Mouse (Mus musculus) right cerebral cortex, postnatal 25 days (tissue): ENCODE data around the gene Ubl7.

Source experiments
- DNase-seq: peaks from one replicate; pipeline ENCODE4 v3.0.0; 2022

Ubl7 gene

DNA sequence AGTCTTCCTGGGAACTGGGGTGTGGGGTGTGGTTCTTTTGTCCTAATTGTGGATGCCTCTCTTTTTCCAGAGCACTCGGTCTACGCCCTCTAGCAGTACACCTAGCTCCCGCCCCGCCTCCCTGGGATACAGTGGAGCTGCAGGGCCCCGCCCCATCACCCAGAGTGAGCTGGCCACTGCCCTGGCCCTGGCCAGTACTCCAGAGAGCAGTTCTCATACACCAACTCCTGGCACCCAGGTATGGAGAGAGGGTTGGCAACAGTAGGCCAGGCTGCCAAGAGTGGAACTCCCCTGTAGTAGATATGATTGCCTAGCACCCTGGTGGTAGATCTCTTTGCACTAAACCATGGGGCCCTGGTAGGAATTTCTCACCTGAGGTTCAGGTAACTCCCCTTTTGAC lies 11.6 kb downstream of the Ubl7 start:
- DNase-seq = no peak

DNA sequence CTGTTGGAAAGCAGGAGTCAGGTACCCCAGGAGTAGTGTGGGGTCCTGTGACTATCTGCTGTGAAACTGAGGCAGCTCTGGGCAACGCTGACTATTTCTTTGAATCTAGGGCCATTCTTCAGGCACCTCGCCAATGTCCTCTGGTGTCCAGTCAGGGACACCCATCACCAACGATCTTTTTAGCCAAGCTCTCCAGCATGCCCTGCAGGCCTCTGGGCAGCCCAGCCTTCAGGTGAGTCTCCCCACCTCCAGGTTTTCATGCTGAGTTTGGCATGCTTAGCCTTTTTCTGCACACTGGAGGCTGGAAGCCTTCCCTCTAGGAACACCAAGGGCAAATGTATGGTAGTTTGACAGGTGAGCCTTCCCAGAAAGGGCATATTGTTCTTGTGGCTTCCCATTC lies 12.3 kb downstream of the Ubl7 start:
- DNase-seq = no peak

DNA sequence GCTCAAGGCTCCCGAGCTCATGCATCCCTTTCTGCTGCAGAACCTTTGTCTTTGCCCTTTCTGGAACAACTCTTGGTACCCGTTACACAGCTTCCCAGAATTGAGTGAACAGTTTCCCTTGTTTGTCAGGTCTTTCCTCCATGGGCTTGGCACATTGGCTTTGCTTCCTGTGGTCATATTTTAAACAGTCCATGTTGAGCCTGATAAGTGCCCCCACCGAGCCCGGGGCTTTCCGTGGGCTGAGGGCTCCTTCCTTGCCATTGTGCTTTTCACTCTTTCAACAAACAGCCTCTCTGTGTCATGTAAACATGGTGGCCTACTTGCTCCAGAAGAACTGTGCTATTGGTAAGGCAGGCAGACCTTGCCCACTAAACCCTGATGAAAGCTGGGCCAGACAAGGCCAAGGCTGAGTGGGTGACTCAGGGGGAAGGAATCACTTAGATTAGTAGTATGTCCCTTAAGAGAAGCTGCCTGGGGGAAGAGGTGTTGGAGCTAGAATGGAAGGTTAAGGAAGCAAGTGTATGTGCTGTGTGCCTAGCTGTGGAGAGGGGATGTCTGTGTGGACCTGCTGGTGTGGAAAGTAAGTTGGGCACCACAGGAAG lies 20.5 kb downstream of the Ubl7 start:
- DNase-seq = no peak

DNA sequence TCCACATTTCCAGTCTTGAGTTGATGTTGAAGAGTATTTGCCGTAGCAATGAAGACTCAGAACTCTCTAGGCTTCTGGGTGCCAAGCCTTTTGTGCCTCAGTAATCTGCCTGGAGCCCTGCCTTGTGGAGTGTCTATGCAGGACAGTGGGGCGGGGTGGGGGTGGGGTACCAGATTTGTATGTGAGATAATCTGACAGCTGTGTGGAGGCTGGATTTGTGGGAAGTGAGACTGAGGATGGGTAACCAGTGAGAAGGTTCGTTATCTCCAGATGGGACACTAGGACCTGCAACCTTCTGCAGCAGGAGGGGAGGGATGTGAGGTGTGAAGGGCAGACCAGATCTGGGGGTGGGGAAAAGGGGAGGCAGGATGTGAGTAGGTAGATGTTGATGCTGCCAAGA lies 21.5 kb downstream of the Ubl7 start:
- no peak for DNase-seq

DNA sequence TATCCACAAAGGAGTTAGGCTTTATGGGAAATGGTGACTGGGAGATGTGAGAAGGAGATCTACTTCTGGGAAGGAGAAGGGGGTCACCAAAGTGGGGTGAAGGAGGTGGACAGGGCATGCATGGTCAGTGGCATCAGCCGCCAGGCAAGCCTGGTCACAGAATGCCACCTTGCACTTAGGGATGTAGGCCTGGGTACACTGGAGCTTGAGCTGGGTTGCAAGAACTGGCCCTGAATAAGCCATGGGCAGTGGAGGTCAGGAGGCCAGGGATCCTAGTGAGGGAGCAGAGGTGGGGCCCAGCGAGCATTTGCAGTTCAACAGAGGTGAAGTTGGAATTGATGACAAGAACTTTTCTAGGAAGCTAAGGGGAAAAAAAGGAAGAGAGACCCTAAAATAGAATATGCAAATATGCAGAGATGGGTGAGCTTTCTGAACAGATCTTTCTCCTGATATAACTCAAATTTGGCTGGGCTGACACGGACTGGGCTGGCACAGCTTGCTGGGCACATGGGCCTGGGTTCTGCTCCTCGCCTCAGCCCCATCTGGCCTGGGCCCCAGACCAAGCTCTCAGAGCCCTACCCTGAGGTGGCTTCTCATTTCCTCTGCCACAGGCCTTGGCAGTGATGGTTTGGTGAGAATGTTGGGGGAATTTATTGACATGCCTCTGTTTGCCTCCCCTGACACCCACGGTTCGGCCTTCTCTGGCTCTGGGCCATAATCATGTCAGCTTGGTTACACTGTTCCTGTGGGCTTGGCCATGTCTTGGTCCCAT lies 22.2 kb downstream of the Ubl7 start:
- peak; percentile 66 for DNase-seq

DNA sequence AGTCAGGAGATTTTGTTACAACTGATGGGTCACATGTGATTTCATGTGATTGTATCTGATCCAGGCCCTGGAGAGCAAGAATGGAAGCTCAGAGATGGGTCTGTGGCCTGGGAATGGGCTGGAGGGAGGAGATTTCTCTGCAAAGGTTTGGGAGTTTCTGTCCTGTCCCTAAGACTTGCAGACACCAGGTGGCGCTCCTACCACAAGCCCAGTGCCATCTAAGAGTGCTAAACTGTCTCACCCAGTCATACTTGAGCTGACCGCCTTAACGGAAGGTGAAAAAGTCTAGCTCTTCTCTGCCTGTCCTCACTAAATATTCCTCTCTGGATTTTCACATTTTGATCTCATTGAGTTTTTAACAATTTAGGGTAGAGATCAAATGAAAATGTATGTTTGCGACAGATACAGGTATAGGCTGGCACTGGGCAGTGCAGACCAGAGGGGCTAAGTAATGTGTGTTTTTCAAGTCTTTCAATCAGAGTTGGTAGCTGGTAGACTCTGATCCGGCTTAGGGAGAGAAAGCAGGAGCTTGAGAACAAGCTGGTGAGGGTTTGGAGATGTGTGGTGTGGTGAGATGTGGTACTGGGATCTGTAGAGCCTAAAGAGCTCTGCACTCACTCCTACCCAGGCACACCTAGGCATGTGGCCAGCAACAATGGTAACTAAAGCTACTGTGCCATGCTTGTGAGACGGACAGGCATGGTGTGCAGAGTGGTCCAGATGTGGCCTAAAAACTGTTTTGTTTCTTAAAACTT lies 25.1 kb downstream of the Ubl7 start:
- DNase-seq = peak; percentile 82

DNA sequence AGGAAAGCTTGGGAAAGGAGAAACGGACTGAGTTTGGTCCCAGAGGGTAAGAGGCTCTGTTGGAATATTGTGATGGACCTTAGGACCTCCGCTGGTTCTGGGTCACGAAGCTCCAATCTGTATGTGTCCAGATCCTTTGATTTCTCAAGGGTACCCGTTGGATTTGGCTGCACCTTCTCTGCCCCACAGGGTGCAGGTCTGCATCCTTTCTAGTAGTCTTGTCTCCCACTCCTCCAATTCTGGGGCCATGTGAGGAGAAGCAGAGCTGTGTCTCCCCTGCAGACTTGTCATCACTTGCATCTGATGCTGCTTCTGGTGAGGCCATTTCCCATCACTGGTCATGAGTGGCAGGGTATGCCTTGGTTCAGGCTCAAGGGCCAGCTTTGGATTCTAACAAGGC lies 26.4 kb downstream of the Ubl7 start:
- no peak for DNase-seq

DNA sequence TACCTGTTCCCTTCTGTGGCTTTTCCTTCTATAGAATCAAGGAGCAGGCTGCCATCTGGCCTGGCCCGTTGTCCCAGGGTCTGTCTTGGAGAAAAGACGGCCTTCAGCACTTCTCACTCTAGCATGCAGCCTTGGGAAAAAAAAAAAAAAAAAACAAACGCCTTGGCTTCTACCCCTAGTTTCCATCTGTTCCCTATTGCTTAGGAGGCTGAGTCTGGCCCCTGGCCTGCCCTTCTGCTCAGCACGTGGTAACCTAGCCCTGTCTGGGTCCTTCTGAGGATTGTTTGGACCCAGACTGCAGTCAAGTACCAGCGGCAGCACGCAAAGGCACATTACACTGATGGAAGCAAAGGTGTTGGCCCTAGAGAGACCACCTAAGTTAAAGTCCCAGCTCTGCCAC lies 26.9 kb downstream of the Ubl7 start:
- no peak for DNase-seq

DNA sequence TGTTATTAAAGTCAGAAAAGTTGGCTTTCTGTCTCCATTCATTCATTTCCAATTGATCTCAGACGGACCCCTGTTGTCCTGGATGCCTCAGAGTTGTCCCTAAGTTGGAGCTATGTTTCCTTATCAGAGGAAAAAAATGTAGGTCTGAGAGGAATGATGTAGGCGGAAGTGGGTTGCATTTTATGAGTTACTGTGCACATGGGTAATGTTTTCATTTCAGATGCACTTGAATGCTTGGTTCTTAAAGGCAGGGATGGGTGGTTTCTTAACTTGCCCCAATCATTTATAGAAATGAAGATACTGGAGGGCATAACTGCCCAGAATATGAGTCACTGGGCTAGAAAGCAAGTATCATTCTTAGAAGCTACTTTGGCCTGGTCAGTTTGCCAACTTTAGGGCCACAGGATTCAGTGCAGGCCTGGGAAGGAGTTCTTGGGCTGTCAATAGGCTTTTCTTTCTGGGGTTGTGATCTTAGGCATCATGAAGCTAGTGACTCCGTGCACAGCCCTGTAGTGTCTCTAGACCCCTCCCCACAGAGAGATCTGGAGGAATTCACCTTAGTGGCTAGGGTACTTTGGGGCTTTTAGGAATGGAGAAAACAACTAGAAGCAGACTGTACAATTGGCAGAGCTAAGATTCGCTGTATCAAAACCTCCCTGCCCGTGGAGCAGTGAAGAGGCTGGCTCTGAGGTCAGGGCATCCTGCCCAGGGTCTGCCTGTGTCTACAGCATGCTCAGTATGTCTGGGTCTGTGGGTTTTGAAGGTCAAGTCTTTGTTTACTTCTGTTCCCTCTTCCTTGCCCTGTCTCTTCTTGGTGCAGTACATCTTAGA lies 27.7 kb downstream of the Ubl7 start:
- no peak for DNase-seq

DNA sequence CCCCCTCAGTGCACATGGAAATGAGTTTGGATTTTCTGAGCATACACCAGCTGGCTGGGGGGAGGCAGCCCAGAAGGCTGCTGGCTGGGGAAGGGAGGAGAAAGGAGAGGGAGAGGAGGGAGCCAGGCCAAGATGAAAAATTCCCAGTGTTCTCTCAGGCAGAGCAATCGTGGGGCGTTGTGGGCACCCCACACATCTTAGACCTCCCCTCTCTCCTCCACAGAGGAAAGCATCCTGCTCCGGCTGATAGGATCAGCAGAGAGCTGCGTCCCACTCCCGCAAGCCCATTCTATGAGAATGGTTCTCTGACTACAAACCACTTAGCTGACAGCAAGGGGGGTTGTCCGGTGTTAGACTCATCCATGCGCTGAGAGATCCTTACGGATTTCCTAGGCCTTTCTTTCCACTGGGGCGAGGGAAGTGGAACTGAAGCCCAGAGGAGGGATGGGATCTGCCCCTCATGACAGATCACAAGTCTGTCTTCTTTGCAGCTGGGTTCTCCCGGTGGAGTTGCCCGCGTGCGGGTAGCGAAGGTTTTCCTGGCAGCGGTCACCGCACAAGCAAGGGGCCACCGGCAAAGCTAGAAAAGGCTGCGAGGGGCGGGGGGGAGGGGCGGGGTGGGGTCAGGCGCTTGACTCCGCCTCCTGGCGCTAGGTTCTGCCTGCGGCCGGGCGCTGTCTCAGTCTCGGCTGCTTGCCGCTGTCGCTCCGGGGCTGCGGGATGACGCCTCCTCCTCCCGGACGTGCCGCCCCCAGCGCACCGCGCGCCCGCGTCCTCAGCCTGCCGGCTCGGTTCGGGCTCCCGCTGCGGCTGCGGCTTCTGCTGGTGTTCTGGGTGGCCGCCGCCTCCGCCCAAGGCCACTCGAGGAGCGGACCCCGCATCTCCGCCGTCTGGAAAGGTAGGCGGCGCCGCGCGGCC lies 28.9 kb downstream of the Ubl7 start, which contains the start of gene Sema7a:
Gene Sema7a (plus strand): TSS at position 682 of the 918 bp plus-strand sequence.
- peak; percentile 88 for DNase-seq

DNA sequence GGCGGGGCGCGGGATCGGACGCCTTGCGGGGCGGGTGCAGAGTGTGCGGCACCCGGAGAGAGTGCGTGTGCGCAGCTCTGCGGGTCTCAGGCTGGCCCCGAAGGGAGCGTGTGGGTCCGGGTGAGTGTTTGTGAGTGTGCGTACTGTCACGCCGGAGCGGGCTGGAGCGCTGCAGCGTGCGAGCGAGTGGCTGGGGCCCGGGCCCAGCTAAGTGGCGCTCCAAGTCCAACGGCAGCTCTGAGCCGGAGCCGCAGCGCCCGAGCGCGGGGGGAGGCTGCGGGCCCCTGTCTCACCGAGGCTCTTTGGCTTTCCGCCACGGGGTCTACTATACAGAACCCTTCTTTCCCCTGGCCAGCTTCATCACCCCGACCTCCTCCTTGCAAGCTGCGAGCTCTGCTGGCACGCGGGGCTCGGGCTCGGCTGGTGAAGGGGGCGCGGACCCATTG lies 29.6 kb downstream of the Ubl7 start:
- no peak for DNase-seq

DNA sequence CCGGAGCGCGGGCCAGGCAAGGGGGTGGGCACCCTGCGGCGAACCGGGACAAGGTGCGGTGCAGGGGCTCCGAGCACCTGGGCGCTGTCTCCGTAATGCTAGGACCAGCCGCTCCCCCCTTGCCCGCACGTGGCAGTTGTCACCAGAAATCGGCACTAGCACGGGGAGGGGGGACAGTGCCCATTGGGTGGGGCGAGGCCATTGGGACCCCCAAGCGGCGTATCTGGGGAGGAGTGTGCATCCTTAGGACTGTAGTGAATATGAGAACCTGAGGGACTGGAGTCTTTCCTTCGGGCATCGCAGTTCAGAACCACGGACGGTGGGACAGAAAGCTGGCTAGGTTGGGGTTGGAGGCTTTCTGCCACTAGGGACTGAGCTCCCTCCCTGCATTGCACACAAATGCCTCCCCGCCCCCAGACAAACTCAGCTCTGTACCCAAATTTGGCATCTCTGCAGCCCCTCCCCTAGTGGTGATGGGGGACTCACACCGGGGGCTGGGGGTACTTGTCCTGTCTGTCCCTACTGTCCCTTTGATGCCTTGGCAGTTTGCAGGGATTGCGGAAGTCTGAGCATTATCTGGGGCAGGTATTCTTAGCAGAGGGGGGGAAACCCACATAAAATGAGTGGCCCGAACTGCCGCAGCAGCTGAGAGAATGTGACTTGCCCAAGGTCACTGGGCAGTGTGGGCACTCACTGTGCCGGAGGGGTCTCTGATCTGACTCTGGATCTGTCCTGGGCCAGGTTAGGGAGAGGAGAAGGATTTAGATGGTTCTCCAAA lies 30.3 kb downstream of the Ubl7 start:
- no peak for DNase-seq

DNA sequence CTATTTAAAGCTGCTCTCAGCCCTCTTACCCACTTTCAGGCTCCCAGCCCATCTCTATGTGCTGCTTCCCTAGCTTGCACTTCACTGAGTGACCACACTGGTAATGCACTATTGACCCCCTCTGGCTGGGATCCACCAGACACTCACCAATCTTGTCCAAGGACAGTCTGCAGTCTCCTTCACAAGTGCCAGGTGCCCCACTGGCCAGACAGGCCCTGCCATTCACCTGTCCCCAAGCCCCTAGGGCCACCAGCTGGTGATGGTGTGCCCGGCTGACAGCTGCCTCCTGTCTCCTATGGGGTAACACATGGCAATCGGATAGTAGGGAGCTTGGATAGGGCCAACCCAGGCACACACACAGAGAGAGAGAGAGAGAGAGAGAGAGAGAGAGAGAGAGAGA lies 31.3 kb downstream of the Ubl7 start:
- DNase-seq = no peak

DNA sequence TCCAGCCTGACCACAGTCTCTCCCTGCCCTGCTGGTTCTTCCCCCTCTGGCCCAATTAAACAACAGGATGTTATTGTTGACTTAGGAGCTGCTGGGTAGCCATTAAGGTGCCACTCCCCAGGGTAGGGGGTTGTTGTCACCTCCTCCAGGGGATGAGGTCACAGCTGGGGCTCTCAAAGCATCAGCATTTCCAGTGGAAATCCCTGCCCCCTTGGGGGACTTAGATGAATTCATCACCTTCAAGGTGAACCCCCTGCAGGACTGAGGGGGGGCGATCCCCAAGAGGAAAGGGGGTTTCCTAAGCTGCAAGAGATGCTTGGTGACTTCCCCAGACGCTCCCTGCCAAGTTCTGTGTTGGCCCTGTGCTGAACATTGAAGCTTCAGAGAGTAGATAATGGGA lies 32.3 kb downstream of the Ubl7 start:
- no peak for DNase-seq

DNA sequence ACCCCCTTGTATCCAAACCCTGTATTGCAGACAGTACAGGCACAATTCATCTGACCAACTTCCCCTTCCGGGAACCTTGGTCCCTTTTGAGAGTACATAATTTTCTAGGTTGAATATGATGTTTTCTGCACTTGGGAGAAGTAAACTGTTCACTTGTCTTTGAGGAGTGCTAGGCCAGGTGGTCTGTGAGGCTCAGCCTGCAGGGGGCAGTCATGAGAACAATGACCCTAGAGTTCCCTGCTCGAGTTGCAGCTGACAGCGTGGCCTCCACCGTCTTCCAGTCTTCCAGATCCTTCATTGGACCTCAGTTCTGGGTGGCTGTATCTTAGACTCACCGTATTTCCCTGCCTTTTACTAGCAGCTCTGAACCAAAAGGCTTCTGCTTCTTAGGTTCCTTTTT lies 33.8 kb downstream of the Ubl7 start:
- no peak for DNase-seq

DNA sequence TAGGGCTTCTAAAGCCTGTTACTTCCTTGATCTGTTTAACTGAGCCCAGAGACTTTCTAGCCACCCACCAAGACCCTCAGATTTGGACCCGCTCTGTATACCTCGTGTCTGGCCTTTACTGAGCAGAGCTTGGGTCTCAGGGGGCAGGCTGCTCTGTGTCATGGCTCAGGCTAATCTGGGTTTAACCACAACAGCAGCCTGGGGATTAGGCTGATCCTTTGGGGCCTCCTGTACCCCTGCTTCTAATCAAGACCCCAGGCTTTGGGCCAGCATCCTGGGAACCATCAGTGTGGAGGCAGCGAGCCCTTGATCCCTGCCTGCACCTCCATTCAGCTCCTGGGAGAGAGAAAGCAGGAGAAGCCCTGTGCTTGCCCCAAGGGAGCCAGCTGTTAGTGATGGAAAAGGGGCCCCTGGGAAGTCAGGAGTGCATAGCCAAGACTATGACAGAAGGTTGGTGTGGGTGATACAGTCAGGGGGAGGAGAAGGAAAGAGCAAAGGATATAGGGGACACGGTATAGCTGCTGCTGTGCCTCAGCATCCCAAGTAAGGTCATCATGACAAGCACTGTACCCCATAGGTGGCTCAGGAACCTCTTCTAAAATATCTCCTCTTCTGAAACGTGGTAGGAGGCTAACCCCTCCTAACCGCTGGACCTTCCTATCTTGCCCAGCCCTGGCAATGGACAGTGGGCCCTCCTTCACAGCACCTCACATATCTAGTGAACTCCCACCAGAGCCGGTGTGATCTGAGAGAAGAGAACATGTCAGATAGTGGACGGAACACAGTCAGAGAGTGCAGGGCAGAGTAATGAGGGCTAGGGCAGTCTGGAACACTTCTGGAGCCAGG lies 35.2 kb downstream of the Ubl7 start:
- DNase-seq = no peak

DNA sequence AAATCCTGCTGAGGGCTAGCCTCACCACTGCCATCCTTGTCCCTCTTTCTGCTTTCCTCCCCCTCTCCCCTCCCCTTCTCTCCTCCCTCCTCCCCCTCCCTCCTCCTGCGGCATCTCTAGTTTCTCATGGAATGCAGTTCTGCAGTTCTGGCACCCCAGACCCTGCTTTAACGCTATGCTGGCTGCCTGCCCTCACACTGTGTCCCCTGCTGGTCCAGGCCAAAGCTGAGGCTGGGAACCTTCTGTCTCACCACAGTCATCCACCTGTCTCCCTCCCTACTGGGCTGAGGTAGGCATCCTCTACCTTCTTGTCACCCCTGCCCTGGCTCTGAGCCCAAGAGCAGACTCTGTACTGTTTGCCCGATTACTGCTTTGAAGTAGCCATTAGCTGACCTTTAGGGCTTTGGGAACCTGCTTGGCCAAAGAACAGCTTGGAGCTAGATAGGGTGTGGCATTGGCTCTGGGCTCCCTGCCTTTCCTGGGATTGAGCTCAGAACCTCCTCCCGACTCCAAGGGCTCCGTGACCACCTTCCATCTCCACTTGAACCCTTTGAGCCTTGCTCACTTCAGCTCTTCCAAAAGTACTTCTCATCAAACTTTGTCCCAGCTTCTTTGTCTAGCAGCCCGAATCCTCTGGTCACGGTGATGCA lies 36.7 kb downstream of the Ubl7 start:
- no peak for DNase-seq

DNA sequence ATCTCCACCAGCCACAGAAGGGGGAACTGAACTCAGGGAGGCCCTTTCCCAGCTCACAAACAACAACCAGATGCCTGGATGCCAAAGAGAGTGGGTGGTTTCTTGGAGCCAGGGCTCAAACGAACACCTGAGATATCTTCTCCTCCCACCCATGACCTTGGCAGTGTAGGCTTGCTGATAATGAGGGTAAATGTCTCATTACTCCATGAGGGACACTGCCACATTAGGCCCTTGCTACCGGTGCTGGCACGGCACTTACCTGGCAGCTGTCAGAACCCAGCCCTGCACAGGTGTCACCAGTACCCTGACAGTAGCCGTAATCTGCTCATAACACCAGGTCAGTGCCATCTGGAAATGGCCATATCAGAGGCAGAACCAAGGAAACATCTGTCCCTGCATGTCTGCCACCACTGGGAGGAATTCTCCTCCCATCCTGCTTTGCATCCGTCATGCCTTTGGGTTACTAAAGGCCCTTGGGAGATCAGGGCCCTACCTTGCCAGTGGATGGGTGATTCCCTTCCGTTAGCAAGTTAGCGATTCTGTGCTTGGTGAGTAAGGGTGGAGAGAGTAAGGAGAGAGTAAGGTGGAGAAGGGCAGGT lies 37.7 kb downstream of the Ubl7 start:
- DNase-seq = no peak

DNA sequence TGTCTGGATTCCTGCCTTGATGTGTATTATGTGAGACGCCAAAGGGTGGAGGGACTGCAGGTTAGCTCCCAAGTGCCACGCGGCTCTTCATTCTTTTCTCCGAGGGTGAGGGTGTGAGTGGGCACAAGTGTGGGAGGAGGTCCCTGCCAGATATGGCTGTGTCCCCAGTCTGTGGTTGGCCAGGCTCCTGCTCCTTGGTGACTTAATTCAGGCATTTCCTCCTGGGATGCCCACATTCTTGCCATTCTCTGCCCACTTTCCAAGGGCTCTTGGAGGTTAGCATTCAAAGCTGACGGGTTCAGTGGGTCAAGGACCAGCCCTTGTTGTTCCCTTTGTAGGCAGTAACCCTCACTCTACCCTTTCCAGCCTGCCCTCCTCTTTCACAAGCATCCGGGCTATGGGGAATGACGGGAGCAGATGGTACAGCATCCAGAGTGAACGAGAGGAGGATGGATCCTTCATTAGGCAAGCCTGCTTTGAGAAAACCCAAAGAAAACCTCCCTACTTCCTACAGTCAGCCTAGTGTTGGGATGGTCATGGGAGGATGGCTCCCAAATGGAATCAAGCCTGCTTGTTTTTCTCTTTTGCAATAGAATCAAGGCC lies 38.4 kb downstream of the Ubl7 start:
- no peak for DNase-seq
